Mouse (Mus musculus): ENCODE data around the gene B230307C23Rik. TPM values are rescaled to one million over a fixed set of nuclear protein-coding genes. Genes with fewer than 3 reads are reported as not detected.
"Not testable (repeated sequence)": the region's sequence is repeated elsewhere in the genome, so short reads cannot be mapped to it uniquely, and the experiment has no call there.

The B230307C23Rik gene
- polyA plus RNA-seq, 1 experiment from 2014 or later: 21.9 TPM

DNA sequence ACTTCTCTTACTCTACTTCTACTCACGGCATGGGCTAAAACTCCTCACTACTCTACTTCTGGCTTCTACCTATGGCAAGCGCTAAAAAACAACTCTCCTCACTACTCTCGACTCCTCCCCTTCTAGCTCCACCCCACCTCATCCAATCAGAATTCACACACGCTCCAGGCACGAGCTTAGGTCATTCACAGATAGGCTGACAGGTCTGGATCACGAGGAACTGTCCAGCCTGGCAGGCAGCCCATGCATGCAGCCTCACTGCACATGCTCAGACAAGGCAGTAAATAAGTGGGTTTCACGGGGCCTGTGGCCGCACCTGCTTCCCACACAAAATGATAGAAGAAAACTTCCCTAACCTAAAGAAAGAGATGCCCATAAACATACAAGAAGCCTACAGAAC is 29.1 kb downstream of the B230307C23Rik start:
- H3K4me3 ChIP-seq; H3K4me1 ChIP-seq (replicated peaks); H3K27ac ChIP-seq; H3K27me3 ChIP-seq; H3K4me2 ChIP-seq; ATAC-seq (ENCODE audit: low FRiP score); H3K9ac ChIP-seq: not testable (repeated sequence)
- peaks cover 26% of the 10 kb centered on the region for H3K36me3 ChIP-seq
- 83% methylated on average over 8 of the region's 8 CpGs for WGBS
- H3K9me3 ChIP-seq: peaks cover 38% of the 10 kb centered on the region

DNA sequence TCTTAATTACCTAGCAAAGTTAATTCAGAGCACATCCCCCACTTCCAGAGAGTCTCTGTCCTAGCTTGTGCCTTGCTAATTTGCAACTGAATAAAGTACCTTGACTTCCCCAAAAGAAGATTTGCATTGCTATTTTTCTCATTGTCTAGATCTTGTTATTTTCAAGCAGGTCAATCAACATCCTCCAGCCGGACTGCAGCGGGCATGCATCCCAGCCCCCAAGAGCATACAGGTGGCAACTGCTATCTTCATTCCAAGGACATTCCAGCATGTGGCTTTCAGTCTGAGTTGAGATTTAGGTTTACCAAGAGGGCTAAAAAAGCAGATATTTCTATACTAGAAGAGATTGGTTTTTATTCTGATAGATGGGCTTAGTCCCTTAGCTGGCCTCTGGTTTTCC is 37.9 kb downstream of the B230307C23Rik start:
- not testable (repeated sequence) for H3K9ac ChIP-seq; H3K4me3 ChIP-seq; H3K4me1 ChIP-seq (replicated peaks); H3K27ac ChIP-seq; H3K4me2 ChIP-seq; H3K27me3 ChIP-seq; ATAC-seq (ENCODE audit: low FRiP score)
- Histone ChIP-seq H3K9me3 (peaks cover 23% of the 10 kb centered on the region; the same call in 1 of the 2 replicates), H3K36me3 (peaks cover 28% of the 10 kb centered on the region)
- 90% methylated on average over 2 of the region's 2 CpGs for WGBS

DNA sequence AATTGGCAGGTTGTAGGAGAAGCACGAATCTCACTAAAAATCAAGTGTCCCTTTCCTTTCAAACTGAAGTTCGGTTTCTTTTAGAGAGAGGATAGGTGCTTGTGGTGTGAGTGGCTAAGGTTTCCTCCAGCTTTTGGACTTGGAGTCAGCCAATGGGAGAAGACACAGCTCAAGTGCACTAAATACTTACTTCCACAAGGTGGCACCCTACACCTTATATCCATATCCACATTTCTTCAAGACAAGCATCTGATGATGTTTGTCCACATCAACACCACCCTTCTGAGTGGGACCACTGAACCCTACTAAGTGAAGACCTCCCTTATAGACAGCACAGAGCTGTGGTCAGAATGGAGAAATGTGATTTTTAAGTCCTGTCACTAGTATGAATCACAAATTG is 44.6 kb downstream of the B230307C23Rik start:
- no peak for ATAC-seq (ENCODE audit: low FRiP score)
- Histone ChIP-seq H3K9ac (no peak overlapping the region), H3K9me3 (0 out of 2 replicates have a peak, but pooled peaks cover 7% of the 10 kb centered on the region), H3K4me2 (no peak overlapping the region), H3K4me1 (replicated peaks) (no peaks in the 10 kb centered on the region), H3K36me3 (peaks cover 21% of the 10 kb centered on the region), H3K4me3 (no peak overlapping the region), H3K27me3 (no peaks in the 10 kb centered on the region), H3K27ac (no peak overlapping the region)
- 75% methylated on average over 2 of the region's 2 CpGs for WGBS

DNA sequence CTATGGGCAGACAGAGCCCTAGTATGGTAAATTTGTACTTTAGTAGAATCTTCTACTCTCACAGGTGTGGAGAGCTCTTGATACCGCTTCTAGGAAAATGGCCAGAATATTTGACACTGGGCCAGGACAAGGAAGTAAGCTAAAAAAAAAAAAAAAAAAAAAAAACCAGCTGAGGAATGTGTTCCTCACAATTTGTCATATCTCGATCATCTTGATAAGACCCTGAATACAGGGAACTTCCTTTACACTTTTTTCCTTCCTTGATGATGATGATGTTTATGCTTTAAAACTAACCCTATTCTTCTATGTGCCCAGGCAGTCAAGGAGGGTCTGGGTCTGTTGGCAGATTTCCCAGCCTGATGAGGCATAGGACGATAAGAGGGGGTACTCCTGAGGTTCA is 82.3 kb downstream of the B230307C23Rik start:
- H3K9me3 ChIP-seq; H3K36me3 ChIP-seq; H3K27me3 ChIP-seq; H3K4me3 ChIP-seq; H3K27ac ChIP-seq; ATAC-seq (ENCODE audit: low FRiP score); H3K9ac ChIP-seq; H3K4me2 ChIP-seq: not testable (repeated sequence)
- H3K4me1 ChIP-seq (replicated peaks): peaks cover 17% of the 10 kb centered on the region
- 94% methylated on average over 3 of the region's 3 CpGs for WGBS

DNA sequence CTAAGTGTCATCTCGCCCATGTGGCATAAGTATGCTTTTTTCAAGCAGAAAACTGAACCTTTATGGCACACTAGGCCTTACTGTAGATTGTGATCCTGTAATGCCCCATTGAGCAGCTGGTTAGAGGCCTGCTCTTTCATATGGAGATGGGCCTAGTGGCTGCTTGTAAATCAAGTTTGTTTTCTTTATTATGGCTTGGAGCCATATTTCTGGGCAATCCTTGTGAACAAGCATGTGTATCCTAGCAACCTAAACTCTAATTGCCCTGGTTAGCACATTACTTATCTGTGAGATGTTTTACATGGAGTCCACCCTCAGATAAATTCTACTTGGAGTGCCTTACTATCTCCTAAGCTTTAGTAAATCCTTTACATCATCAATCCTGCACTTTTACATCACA is 84.0 kb downstream of the B230307C23Rik start:
- Histone ChIP-seq H3K9ac (peak overlapping the region; percentile 72), H3K4me2 (peak overlapping the region; percentile 81), H3K4me1 (replicated peaks) (peaks cover 17% of the 10 kb centered on the region), H3K27ac (peak overlapping the region; percentile 69; the same call in 1 of the 2 replicates), H3K4me3 (peak overlapping the region; percentile 79)
- H3K36me3 ChIP-seq; H3K27me3 ChIP-seq; H3K9me3 ChIP-seq; ATAC-seq (ENCODE audit: low FRiP score): not testable (repeated sequence)
- 70% methylated on average over 1 of the region's 1 CpGs for WGBS

Other genes with a start within 250 kb of the B230307C23Rik start
- 0.53 and 0.63 TPM in 2 replicates for gene Ripk4, start 233.5 kb upstream of the B230307C23Rik start, polyA plus RNA-seq (2015; fragmentation: Nextera tagmentation; extraction: Ambion mirVana)
- 11.2 and 14.5 TPM in 2 replicates for gene Prdm15, start 145.5 kb upstream of the B230307C23Rik start, polyA plus RNA-seq (2015; fragmentation: Nextera tagmentation; extraction: Ambion mirVana)
- 13.9 and 14.0 TPM in 2 replicates for gene C2cd2, start 34.7 kb upstream of the B230307C23Rik start, polyA plus RNA-seq (2015; fragmentation: Nextera tagmentation; extraction: Ambion mirVana)
- gene Zbtb21, start 34.7 kb upstream of the B230307C23Rik start, polyA plus RNA-seq (2015; fragmentation: Nextera tagmentation; extraction: Ambion mirVana): 12.3 and 13.5 TPM in 2 replicates
- gene A630089N07Rik, start 85.1 kb downstream of the B230307C23Rik start, polyA plus RNA-seq (2015; fragmentation: Nextera tagmentation; extraction: Ambion mirVana): 14.3 and 14.4 TPM in 2 replicates

Data from hindbrain, embryonic 13.5 days (tissue).